Mouse (Mus musculus): ENCODE data around the gene Olfr591. TPM values are rescaled to one million over a fixed set of nuclear protein-coding genes. Genes with fewer than 3 reads are reported as not detected.
"Not testable (repeated sequence)": the region's sequence is repeated elsewhere in the genome, so short reads cannot be mapped to it uniquely, and the experiment has no call there.

The Olfr591 gene
- polyA plus RNA-seq (2014; fragmentation: Nextera tagmentation; extraction: Ambion mirVana): 0.33 TPM in 1 of 2 replicates, not detected in the other

- DNase-seq (ENCODE audit: low spot score) (no peak), ATAC-seq (ENCODE audit: low read depth) (no peak)
- Histone ChIP-seq H3K9ac (ENCODE audit: low read depth, low read length) (no peak within 1 kb of the TSS), H3K9me3 (ENCODE audit: control insufficient read depth, low read length) (peaks cover 5% of the 10 kb centered on the region; the same call in 1 of the 2 replicates), H3K27me3 (replicated peaks; ENCODE audit: control insufficient read depth, insufficient read depth, low read length) (no peaks in the 10 kb centered on the region), H3K36me3 (ENCODE audit: control insufficient read depth, insufficient read depth, low read length) (no peaks in the 10 kb centered on the region), H3K4me3 (ENCODE audit: low read depth, low read length) (no peak within 1 kb of the TSS), H3K27ac (replicated peaks; ENCODE audit: low read depth, low read length) (no peak within 1 kb of the TSS), H3K4me2 (ENCODE audit: low read depth, low read length) (no peak within 1 kb of the TSS), H3K4me1 (ENCODE audit: control insufficient read depth, insufficient read depth, low read length) (no peaks in the 10 kb centered on the region)
- WGBS: 68% methylated on average over 1 of the region's 1 CpGs
Measured at GRCm38 (mm10) chr7:103178240-103178639, at the start of gene Olfr591. Olfr591 (minus strand) TSS chr7:103178340.

- no peak within 1 kb of the TSS for H3K4me3 ChIP-seq (ENCODE audit: low read depth, low read length)
- no peaks in the 10 kb centered on the region for H3K9me3 ChIP-seq (ENCODE audit: control insufficient read depth, low read length)
- no peak within 1 kb of the TSS for H3K9ac ChIP-seq (ENCODE audit: low read depth, low read length)
- H3K4me1 ChIP-seq (ENCODE audit: control insufficient read depth, insufficient read depth, low read length): no peaks in the 10 kb centered on the region
- H3K4me2 ChIP-seq (ENCODE audit: low read depth, low read length): no peak within 1 kb of the TSS
- DNase-seq (ENCODE audit: low spot score): no peak
- H3K27ac ChIP-seq (replicated peaks; ENCODE audit: low read depth, low read length): no peak within 1 kb of the TSS
- no peaks in the 10 kb centered on the region for H3K36me3 ChIP-seq (ENCODE audit: control insufficient read depth, insufficient read depth, low read length)
- no peak for ATAC-seq (ENCODE audit: low read depth)
- no peaks in the 10 kb centered on the region for H3K27me3 ChIP-seq (replicated peaks; ENCODE audit: control insufficient read depth, insufficient read depth, low read length)
Measured at GRCm38 (mm10) chr7:103216696-103217095, 38.6 kb upstream of the Olfr591 start, which contains the start of gene Olfr594. Olfr594 (plus strand) TSS chr7:103216996.

GRCm38 (mm10) chr7:103212050-103212449, 33.9 kb upstream of the Olfr591 start:
- not testable (repeated sequence) for H3K27me3 ChIP-seq (replicated peaks; ENCODE audit: control insufficient read depth, insufficient read depth, low read length)

GRCm38 (mm10) chr7:103211562-103211961, 33.4 kb upstream of the Olfr591 start, which contains the start of gene Olfr593:
Olfr593 (plus strand) TSS chr7:103211862.
- WGBS: 51% methylated on average over 1 of the region's 1 CpGs
- Histone ChIP-seq H3K9me3 (ENCODE audit: control insufficient read depth, low read length) (no peaks in the 10 kb centered on the region), H3K27me3 (replicated peaks; ENCODE audit: control insufficient read depth, insufficient read depth, low read length) (no peaks in the 10 kb centered on the region), H3K36me3 (ENCODE audit: control insufficient read depth, insufficient read depth, low read length) (no peaks in the 10 kb centered on the region), H3K27ac (replicated peaks; ENCODE audit: low read depth, low read length) (no peak within 1 kb of the TSS), H3K9ac (ENCODE audit: low read depth, low read length) (no peak within 1 kb of the TSS), H3K4me1 (ENCODE audit: control insufficient read depth, insufficient read depth, low read length) (no peaks in the 10 kb centered on the region), H3K4me3 (ENCODE audit: low read depth, low read length) (no peak within 1 kb of the TSS), H3K4me2 (ENCODE audit: low read depth, low read length) (no peak within 1 kb of the TSS)
- DNase-seq (ENCODE audit: low spot score) (no peak), ATAC-seq (ENCODE audit: low read depth) (no peak)

More at GRCm38 (mm10) chr7:103212050-103212449, 33.9 kb upstream of the Olfr591 start:
- H3K4me2 ChIP-seq (ENCODE audit: low read depth, low read length); ATAC-seq (ENCODE audit: low read depth); H3K36me3 ChIP-seq (ENCODE audit: control insufficient read depth, insufficient read depth, low read length); H3K9ac ChIP-seq (ENCODE audit: low read depth, low read length); H3K9me3 ChIP-seq (ENCODE audit: control insufficient read depth, low read length); DNase-seq (ENCODE audit: low spot score); H3K4me1 ChIP-seq (ENCODE audit: control insufficient read depth, insufficient read depth, low read length); H3K27ac ChIP-seq (replicated peaks; ENCODE audit: low read depth, low read length); H3K4me3 ChIP-seq (ENCODE audit: low read depth, low read length): not testable (repeated sequence)
- 85% methylated on average over 5 of the region's 5 CpGs for whole genome bisulfite sequencing

GRCm38 (mm10) chr7:103184503-103184902, 6.4 kb upstream of the Olfr591 start, which contains the start of gene Olfr592:
Olfr592 (plus strand) TSS chr7:103184803.
- H3K4me1 ChIP-seq (ENCODE audit: control insufficient read depth, insufficient read depth, low read length); H3K9ac ChIP-seq (ENCODE audit: low read depth, low read length); H3K4me3 ChIP-seq (ENCODE audit: low read depth, low read length); H3K27me3 ChIP-seq (replicated peaks; ENCODE audit: control insufficient read depth, insufficient read depth, low read length); H3K36me3 ChIP-seq (ENCODE audit: control insufficient read depth, insufficient read depth, low read length); H3K27ac ChIP-seq (replicated peaks; ENCODE audit: low read depth, low read length); DNase-seq (ENCODE audit: low spot score); H3K4me2 ChIP-seq (ENCODE audit: low read depth, low read length); H3K9me3 ChIP-seq (ENCODE audit: control insufficient read depth, low read length); ATAC-seq (ENCODE audit: low read depth): not testable (repeated sequence)
- 69% methylated on average over 1 of the region's 1 CpGs for WGBS

GRCm38 (mm10) chr7:103169697-103170096, 8.4 kb downstream of the Olfr591 start:
- no peak for DNase-seq (ENCODE audit: low spot score)
- Histone ChIP-seq H3K36me3 (ENCODE audit: control insufficient read depth, insufficient read depth, low read length) (no peaks in the 10 kb centered on the region), H3K9me3 (ENCODE audit: control insufficient read depth, low read length) (no peaks in the 10 kb centered on the region), H3K4me3 (ENCODE audit: low read depth, low read length) (no peak overlapping the region), H3K4me1 (ENCODE audit: control insufficient read depth, insufficient read depth, low read length) (no peaks in the 10 kb centered on the region), H3K4me2 (ENCODE audit: low read depth, low read length) (no peak overlapping the region), H3K9ac (ENCODE audit: low read depth, low read length) (no peak overlapping the region), H3K27me3 (replicated peaks; ENCODE audit: control insufficient read depth, insufficient read depth, low read length) (no peaks in the 10 kb centered on the region), H3K27ac (replicated peaks; ENCODE audit: low read depth, low read length) (no peak overlapping the region)
- WGBS: 78% methylated on average over 5 of the region's 5 CpGs
- ATAC-seq (ENCODE audit: low read depth): no peak

GRCm38 (mm10) chr7:103156256-103156655, 21.9 kb downstream of the Olfr591 start, which contains the start of gene Olfr589:
Olfr589 (minus strand) TSS chr7:103156356.
- H3K4me2 ChIP-seq (ENCODE audit: low read depth, low read length): no peak within 1 kb of the TSS
- ATAC-seq (ENCODE audit: low read depth): no peak
- 53% methylated on average over 2 of the region's 2 CpGs for WGBS

GRCm38 (mm10) chr7:103140579-103140978, 37.6 kb downstream of the Olfr591 start, which contains the start of gene Olfr588-ps1:
Olfr588-ps1 (plus strand) TSS chr7:103140879.
- Histone ChIP-seq H3K27me3 (replicated peaks; ENCODE audit: control insufficient read depth, insufficient read depth, low read length) (no peaks in the 10 kb centered on the region), H3K4me3 (ENCODE audit: low read depth, low read length) (no peak within 1 kb of the TSS), H3K27ac (replicated peaks; ENCODE audit: low read depth, low read length) (no peak within 1 kb of the TSS), H3K4me2 (ENCODE audit: low read depth, low read length) (no peak within 1 kb of the TSS), H3K36me3 (ENCODE audit: control insufficient read depth, insufficient read depth, low read length) (no peaks in the 10 kb centered on the region), H3K9me3 (ENCODE audit: control insufficient read depth, low read length) (no peaks in the 10 kb centered on the region), H3K9ac (ENCODE audit: low read depth, low read length) (no peak within 1 kb of the TSS), H3K4me1 (ENCODE audit: control insufficient read depth, insufficient read depth, low read length) (no peaks in the 10 kb centered on the region)
- DNase-seq (ENCODE audit: low spot score): no peak
- WGBS: 79% methylated on average over 1 of the region's 1 CpGs
- ATAC-seq (ENCODE audit: low read depth): no peak

More at GRCm38 (mm10) chr7:103156256-103156655, 21.9 kb downstream of the Olfr591 start, which contains the start of gene Olfr589:
- Histone ChIP-seq H3K27ac (replicated peaks; ENCODE audit: low read depth, low read length) (no peak within 1 kb of the TSS), H3K9me3 (ENCODE audit: control insufficient read depth, low read length) (no peaks in the 10 kb centered on the region), H3K36me3 (ENCODE audit: control insufficient read depth, insufficient read depth, low read length) (no peaks in the 10 kb centered on the region), H3K4me3 (ENCODE audit: low read depth, low read length) (no peak within 1 kb of the TSS), H3K9ac (ENCODE audit: low read depth, low read length) (no peak within 1 kb of the TSS), H3K4me1 (ENCODE audit: control insufficient read depth, insufficient read depth, low read length) (no peaks in the 10 kb centered on the region), H3K27me3 (replicated peaks; ENCODE audit: control insufficient read depth, insufficient read depth, low read length) (no peaks in the 10 kb centered on the region)
- no peak for DNase-seq (ENCODE audit: low spot score)

- no peak within 1 kb of the TSS for H3K4me2 ChIP-seq (ENCODE audit: low read depth, low read length)
- H3K9me3 ChIP-seq (ENCODE audit: control insufficient read depth, low read length): no peaks in the 10 kb centered on the region
- no peaks in the 10 kb centered on the region for H3K36me3 ChIP-seq (ENCODE audit: control insufficient read depth, insufficient read depth, low read length)
- H3K9ac ChIP-seq (ENCODE audit: low read depth, low read length): no peak within 1 kb of the TSS
- no peaks in the 10 kb centered on the region for H3K27me3 ChIP-seq (replicated peaks; ENCODE audit: control insufficient read depth, insufficient read depth, low read length)
- no peak for ATAC-seq (ENCODE audit: low read depth)
- H3K4me3 ChIP-seq (ENCODE audit: low read depth, low read length): no peak within 1 kb of the TSS
- 85% methylated on average over 3 of the region's 3 CpGs for WGBS
- DNase-seq (ENCODE audit: low spot score): no peak
- no peaks in the 10 kb centered on the region for H3K4me1 ChIP-seq (ENCODE audit: control insufficient read depth, insufficient read depth, low read length)
- no peak within 1 kb of the TSS for H3K27ac ChIP-seq (replicated peaks; ENCODE audit: low read depth, low read length)
Measured at GRCm38 (mm10) chr7:103125538-103125937, 52.6 kb downstream of the Olfr591 start, which contains the start of gene Olfr586. Olfr586 (minus strand) TSS chr7:103125638.
